Mouse (Mus musculus) liver, adult 2 months (tissue): ENCODE measurements at regions not wholly inside any gene's neighbourhood (a gene's known extent, or its start where the extent isn't known, plus 50 kb on each side); places are given as distances from the start of the nearest gene placed in this dataset.
A peak's percentile ranks its signal among the peaks of the same experiment; 100 is the strongest.

Experiments used
- DNase-seq: peaks from one replicate; pipeline ENCODE4 v3.0.0-alpha.2; 2011; ENCODE audit warnings: low read depth, low spot score; ENCODE audit errors: extremely low read depth
- H3K27ac ChIP-seq: fragments of 200-500 bp; replicated peaks from 2 replicates; pipeline ENCODE4 v1.5.1; 2012; ENCODE audit warnings: low read depth, mild to moderate bottlenecking, control low read depth, inconsistent platforms, low read length; ENCODE audit not compliant: insufficient read depth
- H3K27me3 ChIP-seq: fragments of 200-500 bp; 2 replicates; pipeline ENCODE4 v1.6.1; 2012; ENCODE audit warnings: mild to moderate bottlenecking, moderate library complexity, low read length, inconsistent platforms; ENCODE audit not compliant: control insufficient read depth, insufficient read depth
- H3K36me3 ChIP-seq: fragments of 200-500 bp; 2 replicates; pipeline ENCODE4 v1.6.1; 2012; ENCODE audit warnings: low read length, inconsistent platforms; ENCODE audit not compliant: control insufficient read depth, insufficient read depth
- H3K4me1 ChIP-seq: fragments of 200-500 bp; 2 replicates; pipeline ENCODE4 v1.6.1; 2011; ENCODE audit warnings: low read length; ENCODE audit not compliant: control insufficient read depth, insufficient read depth
- H3K4me3 ChIP-seq: fragments of 200-500 bp; 2 replicates; pipeline ENCODE4 v1.5.1; 2011; ENCODE audit warnings: low read depth, mild to moderate bottlenecking, control low read depth, low read length, moderate library complexity; ENCODE audit not compliant: insufficient read depth
- H3K79me2 ChIP-seq: fragments of 200-500 bp; 2 replicates; pipeline ENCODE4 v1.6.1; 2012; ENCODE audit warnings: inconsistent platforms, mild to moderate bottlenecking, low read length, moderate library complexity; ENCODE audit not compliant: control insufficient read depth, insufficient read depth
- H3K9ac ChIP-seq: fragments of 200-500 bp; 2 replicates; pipeline ENCODE4 v1.6.1; 2012; ENCODE audit warnings: low read depth, mild to moderate bottlenecking, control low read depth, inconsistent platforms, low read length
- CTCF ChIP-seq: fragments of 200-500 bp; IDR thresholded peaks from 2 replicates; pipeline ENCODE4 v1.5.1; 2011; ENCODE audit warnings: low read depth, low read length, control low read depth
- POLR2A ChIP-seq: fragments of 200-500 bp; IDR thresholded peaks from 2 replicates; pipeline ENCODE4 v1.6.1; 2011; ENCODE audit warnings: low read length, control low read depth; ENCODE audit not compliant: insufficient read depth; ENCODE audit errors: extremely low read depth
- WGBS: fragments of 180-500 bp; shearing (Covaris S2); methylation state at CpG from one replicate; pipeline ENCODE4 v1.1.7; 2018; 5-methylcytosine and 5-hydroxymethylcytosine counted together

- no peaks in the 10 kb centered on the region for H3K79me2 ChIP-seq
- H3K27ac ChIP-seq: no peak overlapping the region
- no peak overlapping the region for H3K9ac ChIP-seq
- H3K27me3 ChIP-seq: no peaks in the 10 kb centered on the region
- no peak for DNase-seq
- TF ChIP-seq CTCF (no peak), POLR2A (no peak)
- WGBS: 79% methylated on average over 13 of the region's 13 CpGs
- no peaks in the 10 kb centered on the region for H3K36me3 ChIP-seq
- H3K4me1 ChIP-seq: no peaks in the 10 kb centered on the region
- H3K4me3 ChIP-seq: no peak overlapping the region
Observed at GRCm38 (mm10) chr13:30484527-30485185, 60.5 kb downstream of the Uqcrfs1 start.

GRCm38 (mm10) chr13:30479128-30479666, 66.0 kb downstream of the Uqcrfs1 start:
- Histone ChIP-seq H3K27me3 (no peaks in the 10 kb centered on the region), H3K27ac (no peak overlapping the region), H3K9ac (no peak overlapping the region), H3K4me1 (no peaks in the 10 kb centered on the region), H3K4me3 (no peak overlapping the region), H3K79me2 (no peaks in the 10 kb centered on the region), H3K36me3 (no peaks in the 10 kb centered on the region)
- TF ChIP-seq POLR2A (no peak), CTCF (no peak)
- no peak for DNase-seq
- WGBS: 89% methylated on average over 6 of the region's 6 CpGs

GRCm38 (mm10) chr13:30478556-30478955, 66.6 kb downstream of the Uqcrfs1 start:
- Histone ChIP-seq H3K9ac (no peak overlapping the region), H3K4me1 (no peaks in the 10 kb centered on the region), H3K27me3 (no peaks in the 10 kb centered on the region), H3K79me2 (no peaks in the 10 kb centered on the region), H3K4me3 (no peak overlapping the region), H3K36me3 (no peaks in the 10 kb centered on the region), H3K27ac (no peak overlapping the region)
- DNase-seq: no peak
- 81% methylated on average over 2 of the region's 2 CpGs for WGBS
- TF ChIP-seq POLR2A (no peak), CTCF (no peak)

GRCm38 (mm10) chr13:30471300-30471699, 73.9 kb downstream of the Uqcrfs1 start:
- Histone ChIP-seq H3K4me1 (no peaks in the 10 kb centered on the region), H3K9ac (no peak overlapping the region), H3K27ac (no peak overlapping the region), H3K36me3 (no peaks in the 10 kb centered on the region), H3K79me2 (no peaks in the 10 kb centered on the region), H3K4me3 (no peak overlapping the region), H3K27me3 (no peaks in the 10 kb centered on the region)
- TF ChIP-seq POLR2A (no peak), CTCF (no peak)
- no peak for DNase-seq
- 85% methylated on average over 5 of the region's 5 CpGs for WGBS

- Histone ChIP-seq H3K79me2 (no peaks in the 10 kb centered on the region), H3K9ac (no peak overlapping the region), H3K36me3 (no peaks in the 10 kb centered on the region), H3K4me3 (no peak overlapping the region), H3K27me3 (no peaks in the 10 kb centered on the region), H3K4me1 (peaks cover 5% of the 10 kb centered on the region; the same call in 1 of the 2 replicates), H3K27ac (no peak overlapping the region)
- no peak for DNase-seq
- WGBS: 60% methylated on average over 1 of the region's 1 CpGs
- TF ChIP-seq CTCF (no peak), POLR2A (no peak)
Observed at GRCm38 (mm10) chr13:30467104-30467503, 78.1 kb downstream of the Uqcrfs1 start.

GRCm38 (mm10) chr13:30465439-30465838, 79.7 kb downstream of the Uqcrfs1 start:
- Histone ChIP-seq H3K4me1 (peaks cover 5% of the 10 kb centered on the region; the same call in 1 of the 2 replicates), H3K36me3 (no peaks in the 10 kb centered on the region), H3K79me2 (no peaks in the 10 kb centered on the region), H3K4me3 (no peak overlapping the region), H3K27me3 (no peaks in the 10 kb centered on the region), H3K9ac (no peak overlapping the region), H3K27ac (no peak overlapping the region)
- peak; percentile 22 for DNase-seq
- 22% methylated on average over 5 of the region's 5 CpGs for WGBS
- TF ChIP-seq POLR2A: no peak
- no peak for TF ChIP-seq CTCF
